Mouse (Mus musculus) stomach, postnatal 0 days (tissue): Measurements from ENCODE around the gene Plekhd1. TPM values are rescaled to one million over a fixed set of nuclear protein-coding genes. Genes with fewer than 3 reads are reported as not detected.

Experiments
- ATAC-seq: fragments of 200-750 bp; cut with Nextera tagmentation; 2 replicates; pipeline ENCODE4 v1.8.0; 2017; ENCODE audit not compliant: low FRiP score, low TSS enrichment
- DNase-seq: peaks from one replicate; pipeline ENCODE4 v3.0.0-alpha.2; 2016; ENCODE audit warnings: low spot score
- H3K27ac ChIP-seq: fragments of 300-500 bp; sonication (generic); replicated peaks from 2 replicates; pipeline ENCODE4 v1.5.1; 2014; ENCODE audit warnings: mild to moderate bottlenecking, control low read depth
- H3K27me3 ChIP-seq: fragments of 300-500 bp; sonication (generic); 2 replicates; pipeline ENCODE4 v1.6.1; 2014; ENCODE audit warnings: low read length; ENCODE audit not compliant: control insufficient read depth, insufficient read depth
- H3K36me3 ChIP-seq: fragments of 300-500 bp; sonication (generic); 2 replicates; pipeline ENCODE4 v1.6.1; 2014; ENCODE audit warnings: low read length, mixed read lengths; ENCODE audit not compliant: control insufficient read depth, insufficient read depth
- H3K4me1 ChIP-seq: fragments of 300-500 bp; sonication (generic); replicated peaks from 2 replicates; pipeline ENCODE4 v1.6.1; 2014; ENCODE audit warnings: antibody characterized with exemption; ENCODE audit not compliant: control insufficient read depth, insufficient read depth
- H3K4me2 ChIP-seq: fragments of 300-500 bp; sonication (generic); replicated peaks from 2 replicates; pipeline ENCODE4 v1.6.1; 2014; ENCODE audit warnings: low read depth, mild to moderate bottlenecking, control low read depth, moderate library complexity
- H3K4me3 ChIP-seq: fragments of 300-500 bp; sonication (generic); 2 replicates; pipeline ENCODE4 v1.5.1; 2014; ENCODE audit warnings: low read depth, low read length, control low read depth
- H3K9ac ChIP-seq: fragments of 300-500 bp; sonication (generic); 2 replicates; pipeline ENCODE4 v1.6.1; 2014; ENCODE audit warnings: mild to moderate bottlenecking, low read length, control low read depth, mixed read lengths
- H3K9me3 ChIP-seq: fragments of 300-500 bp; sonication (generic); 2 replicates; pipeline ENCODE4 v1.6.1; 2016; ENCODE audit warnings: low read length; ENCODE audit not compliant: control insufficient read depth
- CTCF ChIP-seq: IDR thresholded peaks from 2 replicates; pipeline ENCODE4 v1.5.1; 2016; ENCODE audit warnings: antibody characterized with exemption, low read depth, mild to moderate bottlenecking, moderate library complexity
- EP300 ChIP-seq: optimal IDR thresholded peaks from 2 replicates; pipeline ENCODE3; 2016; ENCODE audit warnings: antibody characterized with exemption
- WGBS: fragments of 180-500 bp; shearing (Covaris S2); extraction: QIAGEN DNeasy Blood & Tissue Kit; methylation state at CpG from one replicate; pipeline ENCODE4 v1.1.7; 2014; 5-methylcytosine and 5-hydroxymethylcytosine counted together
- polyA plus RNA-seq: library from polyadenylated mRNA; unstranded; fragments of >200 nt; fragmentation: Nextera tagmentation; extraction: Ambion mirVana; gene quantifications from 2 replicates; pipeline ENCODE4 v1.2.1, GENCODE M21; 2015

Plekhd1 gene
- 2.2 and 2.3 TPM in 2 replicates for polyA plus RNA-seq

DNA sequence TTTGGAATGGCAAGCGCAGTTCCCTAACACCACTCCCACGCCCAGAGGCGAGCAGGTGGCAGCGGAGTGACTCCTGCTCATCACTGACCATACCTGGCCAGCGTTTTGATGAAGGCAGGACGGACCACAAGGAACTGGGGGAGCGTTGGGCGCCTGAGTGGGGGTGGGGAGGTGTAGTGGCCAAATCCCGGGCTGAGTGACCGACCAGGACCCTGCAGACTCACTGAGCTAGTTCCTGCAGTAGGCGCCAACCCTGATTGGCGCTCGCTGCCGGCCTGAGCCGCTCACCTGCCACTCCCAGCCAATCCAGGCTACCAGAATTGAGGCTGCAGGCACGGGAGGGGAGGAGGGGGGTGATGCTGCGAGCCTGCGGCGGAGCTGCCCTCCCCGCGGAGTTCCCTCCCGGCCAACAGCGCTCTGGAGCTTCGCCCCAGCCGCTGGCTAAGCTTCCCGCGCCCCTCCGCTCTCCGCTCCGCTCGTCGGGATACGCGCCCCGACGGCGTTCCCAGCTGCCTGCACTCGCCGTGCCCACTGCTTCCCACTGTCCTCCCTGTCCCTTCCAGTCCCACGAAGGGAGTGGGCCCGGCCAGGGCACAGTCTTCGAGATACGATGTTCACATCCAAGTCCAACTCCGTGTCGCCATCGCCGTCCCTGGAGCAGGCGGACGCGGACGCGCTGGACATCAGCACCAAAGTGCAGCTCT, at the start of gene Plekhd1:
Gene Plekhd1, plus strand, starts transcription at position 323 of the 704 bp plus-strand sequence.
- Histone ChIP-seq H3K9me3 (no peaks in the 10 kb centered on the region), H3K4me2 (peak within 1 kb of the TSS; percentile 69), H3K36me3 (no peaks in the 10 kb centered on the region), H3K4me1 (0 out of 2 replicates have a peak, but pooled peaks cover 2% of the 10 kb centered on the region), H3K27me3 (no peaks in the 10 kb centered on the region), H3K27ac (no peak within 1 kb of the TSS), H3K4me3 (peak within 1 kb of the TSS; percentile 39), H3K9ac (peak within 1 kb of the TSS; percentile 55)
- ATAC-seq (peak; percentile 82), DNase-seq (peak; percentile 86)
- TF ChIP-seq EP300: no peak
- no peak for TF ChIP-seq CTCF
- 2% methylated on average over 52 of the region's 52 CpGs for WGBS

- peak; percentile 71 for DNase-seq
- H3K27me3 ChIP-seq: no peaks in the 10 kb centered on the region
- peaks cover 5% of the 10 kb centered on the region; the same call in 1 of the 2 replicates for H3K4me1 ChIP-seq
- ATAC-seq: peak; percentile 54
- no peaks in the 10 kb centered on the region for H3K9me3 ChIP-seq
- peak; percentile 80 for TF ChIP-seq CTCF
- TF ChIP-seq EP300: no peak
- peak overlapping the region; percentile 85 for H3K4me3 ChIP-seq
- H3K27ac ChIP-seq: peak overlapping the region; percentile 94
- WGBS: 2% methylated on average over 47 of the region's 48 CpGs
- peak overlapping the region; percentile 87 for H3K4me2 ChIP-seq
- H3K36me3 ChIP-seq: peaks cover 17% of the 10 kb centered on the region
- H3K9ac ChIP-seq: peak overlapping the region; percentile 92
Measured at GRCm38 (mm10) chr12:80642725-80643692, 49.4 kb upstream of the Plekhd1 start.

- no peaks in the 10 kb centered on the region for H3K9me3 ChIP-seq
- H3K4me2 ChIP-seq: peak within 1 kb of the TSS; percentile 87
- peak; percentile 94 for DNase-seq
- peaks cover 10% of the 10 kb centered on the region for H3K36me3 ChIP-seq
- H3K4me1 ChIP-seq: peaks cover 5% of the 10 kb centered on the region; the same call in 1 of the 2 replicates
- peak within 1 kb of the TSS; percentile 94 for H3K27ac ChIP-seq
- H3K27me3 ChIP-seq: no peaks in the 10 kb centered on the region
- TF ChIP-seq CTCF: no peak
- peak; percentile 97 for TF ChIP-seq EP300
- H3K9ac ChIP-seq: peak within 1 kb of the TSS; percentile 92
- H3K4me3 ChIP-seq: peak within 1 kb of the TSS; percentile 85
- ATAC-seq: peak; percentile 96
- WGBS: under 1% methylated on average over 50 of the region's 50 CpGs
Measured at GRCm38 (mm10) chr12:80643693-80644505, 48.5 kb upstream of the Plekhd1 start, which contains the start of the genes Slc39a9 and Erh. TSS of gene Slc39a9 (plus strand) at chr12:80643883. TSS of gene Erh (minus strand) at chr12:80644341.

DNA sequence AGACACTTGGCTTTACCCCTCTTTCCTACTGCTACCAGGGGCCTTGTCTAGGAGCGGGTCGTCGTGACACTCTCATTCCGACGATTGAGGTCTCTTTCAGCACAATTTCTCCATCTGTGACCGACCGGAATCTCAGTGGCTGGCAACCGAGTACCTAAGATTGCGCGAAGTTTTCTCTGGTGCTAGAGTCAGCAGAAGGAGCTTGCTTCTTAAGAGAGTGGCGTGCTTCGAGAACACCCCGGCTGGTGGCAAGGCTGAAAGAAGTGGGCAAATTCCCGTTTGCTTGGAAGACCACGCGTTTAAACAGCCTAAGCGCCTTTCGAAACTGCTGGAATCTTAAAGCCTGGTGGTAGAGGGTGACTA, 47.9 kb upstream of the Plekhd1 start:
- Histone ChIP-seq H3K4me2 (peak overlapping the region; percentile 87), H3K27ac (peak overlapping the region; percentile 94), H3K4me1 (peaks cover 5% of the 10 kb centered on the region; the same call in 1 of the 2 replicates), H3K9me3 (no peaks in the 10 kb centered on the region), H3K27me3 (no peaks in the 10 kb centered on the region), H3K9ac (peak overlapping the region; percentile 92), H3K36me3 (peaks cover 8% of the 10 kb centered on the region), H3K4me3 (peak overlapping the region; percentile 85)
- WGBS: 5% methylated on average over 18 of the region's 18 CpGs
- ATAC-seq (0 out of 2 replicates have a peak, but pooled peaks have one; percentile 1), DNase-seq (no peak)
- TF ChIP-seq EP300: no peak
- no peak for TF ChIP-seq CTCF

GRCm38 (mm10) chr12:80646377-80646776, 46.0 kb upstream of the Plekhd1 start:
- no peak overlapping the region for H3K4me3 ChIP-seq
- peak; percentile 31 for ATAC-seq

More at GRCm38 (mm10) chr12:80646377-80646776, 46.0 kb upstream of the Plekhd1 start:
- peaks cover 2% of the 10 kb centered on the region; the same call in 1 of the 2 replicates for H3K36me3 ChIP-seq
- H3K4me1 ChIP-seq: peaks cover 5% of the 10 kb centered on the region; the same call in 1 of the 2 replicates
- H3K4me2 ChIP-seq: peak overlapping the region; percentile 87; the same call in 1 of the 2 replicates
- H3K27ac ChIP-seq: no peak overlapping the region
- H3K9ac ChIP-seq: no peak overlapping the region
- H3K27me3 ChIP-seq: no peaks in the 10 kb centered on the region
- WGBS: 76% methylated on average over 3 of the region's 3 CpGs
- peak; percentile 22 for DNase-seq
- no peaks in the 10 kb centered on the region for H3K9me3 ChIP-seq
- TF ChIP-seq CTCF (no peak), EP300 (no peak)
